Mouse (Mus musculus) left cerebral cortex, adult 2 months (tissue): Measurements from ENCODE around the gene Med25. TPM values are rescaled to one million over a fixed set of nuclear protein-coding genes. Genes with fewer than 3 reads are reported as not detected.
A peak's percentile ranks its signal among the peaks of the same experiment; 100 is the strongest.

Source experiments
- DNase-seq, 2 experiments: peaks; one replicate each; pipeline ENCODE4 v3.0.0; 2021 to 2022; ENCODE audit warnings: low spot score in 2 of 2, mixed read lengths in 1 of 2; ENCODE audit errors: extremely low spot score in 1 of 2
- H3K27ac ChIP-seq: fragments of 200-600 bp; 2 replicates; pipeline ENCODE4 v1.8.1; 2022
- H3K4me3 ChIP-seq: fragments of 200-600 bp; 2 replicates; pipeline ENCODE4 v1.8.1; 2022
- CTCF ChIP-seq: fragments of 200-600 bp; IDR thresholded peaks from 2 replicates; pipeline ENCODE4 v1.8.1; 2022; ENCODE audit warnings: antibody characterized with exemption, mild to moderate bottlenecking, moderate library complexity
- intact Hi-C: fragments of 180-260 bp; cut with DNase I; formaldehyde crosslinking; loops from one replicate; pipeline ENCODE4 v1.15.1; 2025
- total RNA-seq, 2 experiments: library from RNA; stranded (reverse); gene quantifications; 2 replicates each; pipeline ENCODE4 v1.2.3; 2021

Gene Med25
- total RNA-seq, 2 experiments from 2014 or later, result 96.1 to 98.5 TPM

GRCm38 (mm10) chr7:44852259-44853027, 40.1 kb downstream of the Med25 start:
- Histone ChIP-seq H3K4me3 (no peak overlapping the region), H3K27ac (no peak overlapping the region)
- no peak for TF ChIP-seq CTCF
- intact Hi-C loops, result loop anchor here (2.0 to 10.0 kb wide), 2 partner anchors 16 to 272 kb away; partner anchors contain the start of genes Ptov1, Rpl13a and Rps11
- no peak for DNase-seq

- no peak for DNase-seq
- intact Hi-C loops, result loop anchor here (2.0 to 10.0 kb wide), 2 partner anchors 17 to 273 kb away; partner anchors contain the start of genes Ptov1, Rpl13a and Rps11
- TF ChIP-seq CTCF, result no peak
- H3K27ac ChIP-seq, result no peak overlapping the region
- H3K4me3 ChIP-seq, result no peak overlapping the region
Observed at GRCm38 (mm10) chr7:44851625-44852234, 40.8 kb downstream of the Med25 start.

- no peak for TF ChIP-seq CTCF
- DNase-seq, result no peak
- peak overlapping the region; percentile 99 for H3K27ac ChIP-seq
- peak overlapping the region; percentile 68 for H3K4me3 ChIP-seq
- intact Hi-C loops, result loop anchor here (10.0 kb wide), 1 partner anchor 274 kb away; the partner anchor contains the start of genes Rpl13a and Rps11
Observed at GRCm38 (mm10) chr7:44850789-44851624, 41.5 kb downstream of the Med25 start.

- peak; percentile 74 to 78 for DNase-seq
- H3K4me3 ChIP-seq, result peak overlapping the region; percentile 68
- no peak; the same call in 1 of the 2 replicates for TF ChIP-seq CTCF
- peak overlapping the region; percentile 99 for H3K27ac ChIP-seq
- intact Hi-C loops, result loop anchor here (10.0 kb wide), 1 partner anchor 275 kb away; the partner anchor contains the start of genes Rpl13a and Rps11
Observed at GRCm38 (mm10) chr7:44850146-44850545, 42.4 kb downstream of the Med25 start.

- intact Hi-C loops, result loop anchor here (1.0 to 10.0 kb wide), 3 partner anchors 31 to 275 kb away; partner anchors contain the start of genes Med25, Rpl13a and Rps11
- DNase-seq, result peak; percentile 87 to 89
- no peak for TF ChIP-seq CTCF
- peak overlapping the region; percentile 68 for H3K4me3 ChIP-seq
- H3K27ac ChIP-seq, result peak overlapping the region; percentile 99
Observed at GRCm38 (mm10) chr7:44849416-44850111, 42.9 kb downstream of the Med25 start.

- Histone ChIP-seq H3K4me3 (peak within 1 kb of the TSS; percentile 68), H3K27ac (peak within 1 kb of the TSS; percentile 99)
- no peak for TF ChIP-seq CTCF
- peak; percentile 98 to 99 for DNase-seq
- intact Hi-C loops, result loop anchor here (1.0 to 2.0 kb wide), 2 partner anchors 30 to 44 kb away; partner anchors contain the start of gene Med25
Observed at GRCm38 (mm10) chr7:44848561-44849415, 43.7 kb downstream of the Med25 start, which contains the start of the genes Akt1s1 and Tbc1d17. Gene Akt1s1 (plus strand): TSS chr7:44848991. Gene Tbc1d17 (minus strand): TSS chr7:44849079.

- H3K27ac ChIP-seq, result no peak overlapping the region; the same call in 1 of the 2 replicates
- intact Hi-C loops, result loop anchor here (2.0 kb wide), 1 partner anchor 29 kb away; no protein-coding TSS in a partner anchor
- TF ChIP-seq CTCF, result no peak
Observed at GRCm38 (mm10) chr7:44847772-44848171, 44.7 kb downstream of the Med25 start.

GRCm38 (mm10) chr7:44846804-44847203, 45.7 kb downstream of the Med25 start:
- intact Hi-C loops, result no loop called here

More at GRCm38 (mm10) chr7:44847772-44848171, 44.7 kb downstream of the Med25 start:
- peak overlapping the region; percentile 68 for H3K4me3 ChIP-seq
- no peak for DNase-seq

GRCm38 (mm10) chr7:44845006-44845405, 47.5 kb downstream of the Med25 start:
- no peak for DNase-seq
- no peak overlapping the region for H3K4me3 ChIP-seq
- intact Hi-C loops, result no loop called here
- no peak for TF ChIP-seq CTCF
- no peak overlapping the region for H3K27ac ChIP-seq

More at GRCm38 (mm10) chr7:44846804-44847203, 45.7 kb downstream of the Med25 start:
- TF ChIP-seq CTCF, result no peak
- no peak for DNase-seq
- H3K27ac ChIP-seq, result no peak overlapping the region
- no peak overlapping the region for H3K4me3 ChIP-seq
